Mouse (Mus musculus) cerebellum, adult 18-20 months (tissue): Measurements from ENCODE around the gene Plekha7.

Experiments used
- DNase-seq, 2 experiments: peaks; one replicate each; pipeline ENCODE4 v3.0.0; 2021

Gene Plekha7

DNA sequence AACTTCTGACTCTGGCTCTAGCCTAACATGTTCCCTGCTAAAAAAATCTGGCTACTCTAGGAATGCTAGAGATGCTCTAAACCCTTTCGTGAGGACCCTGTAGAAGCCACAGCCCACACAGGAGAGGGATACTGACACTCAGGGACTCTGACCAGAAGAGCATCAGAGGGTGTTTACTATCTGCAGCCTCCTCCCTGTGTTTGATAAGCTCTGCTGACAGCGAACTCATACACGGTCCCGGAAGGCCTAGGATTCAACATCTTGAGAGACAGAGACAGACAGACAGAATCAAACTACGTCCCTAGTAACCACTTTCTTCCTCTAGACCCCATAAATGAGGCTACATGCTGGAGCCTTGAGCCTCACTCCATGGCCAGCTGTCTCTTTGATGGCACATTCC, 20.2 kb downstream of the Plekha7 start:
- DNase-seq: no peak

DNA sequence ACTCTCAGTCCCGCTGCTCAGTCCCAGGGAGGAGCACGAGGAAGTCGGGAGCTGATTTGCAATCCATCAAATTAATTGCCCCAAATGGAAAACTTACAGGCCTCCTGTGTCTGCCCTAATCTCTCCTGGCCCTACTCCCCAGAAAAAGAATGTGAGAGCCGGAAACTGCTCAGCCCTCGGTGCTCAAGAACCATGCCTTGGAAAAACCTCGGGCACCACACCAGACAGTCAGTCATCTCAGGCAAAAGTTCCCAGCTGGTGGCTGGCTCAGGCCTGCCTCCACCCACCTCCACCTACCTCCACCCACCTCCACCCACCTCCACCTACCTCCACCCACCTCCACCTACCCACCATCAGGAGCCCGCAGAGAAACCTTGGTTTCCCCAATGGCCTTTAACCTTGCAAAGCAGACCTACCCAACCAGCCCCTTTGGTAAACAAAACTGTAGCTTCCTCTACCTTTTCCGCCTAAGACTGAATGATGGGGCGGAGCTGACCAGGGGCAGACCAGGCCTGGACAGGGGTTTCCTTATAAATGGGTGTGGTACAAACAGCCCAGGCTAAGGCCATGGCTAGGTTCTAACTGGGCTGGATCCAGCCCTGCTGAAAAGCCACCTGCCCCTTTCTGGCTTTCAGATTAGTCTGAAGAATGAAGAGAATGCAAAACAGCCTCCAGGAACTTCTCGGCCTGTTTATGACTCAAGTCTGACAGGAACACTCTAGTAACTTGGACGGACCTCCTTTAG, 21.4 kb downstream of the Plekha7 start:
- no peak for DNase-seq

DNA sequence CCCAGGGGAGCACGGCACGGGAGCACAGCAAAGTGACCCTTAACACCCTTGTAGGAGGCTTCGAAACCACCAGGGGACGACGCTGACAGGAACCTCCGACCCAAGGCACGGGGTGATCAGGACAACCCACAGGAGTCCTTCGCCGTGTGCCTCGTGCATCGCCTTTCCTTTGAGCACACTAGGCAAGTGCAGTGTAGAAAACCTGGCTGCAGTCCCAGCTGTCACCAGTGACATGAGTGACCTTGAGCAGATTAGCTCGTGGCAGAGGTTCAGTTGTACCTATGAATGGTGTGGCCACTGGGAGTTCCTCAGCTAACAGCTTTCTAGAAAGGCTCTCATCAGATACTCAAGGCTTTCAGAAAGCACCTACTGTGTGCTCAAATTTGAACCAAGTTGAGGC, 22.0 kb downstream of the Plekha7 start:
- DNase-seq: no peak

DNA sequence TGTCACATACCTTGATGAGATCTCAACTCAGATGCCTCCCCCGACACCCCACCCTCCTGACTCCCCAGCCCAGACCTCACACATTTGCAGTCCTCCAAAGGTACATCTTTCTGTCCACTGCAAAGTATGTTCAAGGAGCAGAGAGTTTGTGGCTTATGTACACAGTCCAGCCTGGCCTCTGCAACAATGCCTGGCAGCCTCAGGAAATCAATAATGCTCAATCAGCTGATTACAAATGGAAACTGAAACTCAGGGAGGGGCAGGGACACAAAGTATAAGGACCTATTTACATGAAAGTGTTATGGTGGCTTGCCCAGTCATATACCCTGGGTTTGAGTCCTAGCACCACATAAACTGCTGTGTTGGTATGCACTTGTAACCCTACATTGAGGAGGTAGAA, 23.0 kb downstream of the Plekha7 start:
- DNase-seq: no peak

DNA sequence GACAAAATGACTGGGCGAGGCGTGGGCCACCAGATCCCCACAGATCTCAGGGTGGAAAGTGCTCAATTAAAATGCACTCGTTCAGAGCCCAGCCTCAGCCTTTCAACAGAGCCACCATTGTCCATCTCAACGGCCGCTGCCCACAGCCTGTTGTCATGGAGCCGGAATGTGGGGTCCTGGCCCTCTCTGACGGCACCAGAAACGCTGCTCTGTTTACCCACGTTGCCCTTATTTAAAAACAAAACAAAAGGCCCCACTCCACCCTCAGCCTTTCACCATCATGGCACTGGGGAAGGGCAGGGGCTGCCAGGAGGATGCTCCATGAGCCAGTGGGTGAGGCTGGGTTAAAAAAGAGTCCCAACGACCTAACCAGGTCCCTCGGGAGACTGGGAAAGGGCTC, 25.4 kb downstream of the Plekha7 start:
- DNase-seq: peak in 1 of 2 experiments; percentile 15

DNA sequence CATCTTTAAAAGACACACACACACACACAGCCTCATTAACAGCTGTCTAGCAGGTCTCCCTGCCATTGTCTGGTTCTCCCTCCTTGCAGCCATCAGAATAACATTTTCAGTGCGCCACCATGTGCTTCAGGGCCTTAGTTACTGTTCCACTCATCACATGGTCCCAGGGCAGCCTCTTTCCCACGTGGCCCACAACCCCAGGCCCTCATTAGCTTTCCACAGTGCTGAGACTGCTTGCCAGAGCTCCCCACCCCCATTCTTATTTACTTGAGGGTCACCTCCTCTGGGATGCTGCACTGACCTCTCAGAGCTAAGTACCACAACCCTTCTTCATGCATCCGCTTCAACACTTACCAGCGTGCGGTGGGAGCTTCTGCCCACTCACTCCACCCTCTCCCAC, 28.1 kb downstream of the Plekha7 start:
- no peak for DNase-seq

DNA sequence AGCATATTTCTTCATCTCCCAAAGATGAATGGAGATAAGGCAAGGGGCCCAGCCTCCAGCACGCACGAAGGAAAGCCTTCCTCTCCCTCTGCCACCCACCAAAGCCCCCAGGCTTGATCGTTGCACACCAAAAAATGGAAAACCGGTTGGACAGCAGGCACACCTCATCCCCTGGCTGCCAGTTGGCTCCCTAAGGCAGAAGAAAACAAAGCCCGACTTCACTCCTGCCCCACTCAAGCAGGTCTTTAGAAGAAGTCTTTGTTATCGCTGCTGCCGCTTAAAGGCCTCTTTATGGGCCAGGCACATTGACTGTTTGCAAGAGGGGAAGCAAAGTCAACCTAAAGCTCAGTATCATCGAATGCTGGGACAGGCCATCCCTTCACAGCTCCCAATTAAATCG, 29.9 kb downstream of the Plekha7 start:
- no peak for DNase-seq

DNA sequence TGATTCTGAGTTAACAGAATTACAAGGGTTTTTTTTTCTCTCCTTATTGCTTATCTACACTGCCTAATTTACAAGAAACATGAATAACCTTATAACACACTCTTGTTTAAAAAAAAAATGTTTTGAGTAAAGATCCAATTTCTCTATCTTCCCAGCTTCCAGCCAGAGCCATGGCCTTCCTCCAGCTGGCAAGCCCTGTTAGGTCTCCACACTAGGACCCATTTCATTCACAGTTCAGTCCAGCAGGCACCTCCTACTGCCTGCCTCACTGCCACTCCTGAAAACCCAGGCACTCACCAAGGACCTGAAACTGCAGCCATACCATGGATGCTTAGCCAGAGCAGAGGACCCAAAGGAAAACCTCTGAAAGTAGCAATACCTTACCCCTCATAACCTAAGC, 31.9 kb downstream of the Plekha7 start:
- peak in 1 of 2 experiments; percentile 10 for DNase-seq

DNA sequence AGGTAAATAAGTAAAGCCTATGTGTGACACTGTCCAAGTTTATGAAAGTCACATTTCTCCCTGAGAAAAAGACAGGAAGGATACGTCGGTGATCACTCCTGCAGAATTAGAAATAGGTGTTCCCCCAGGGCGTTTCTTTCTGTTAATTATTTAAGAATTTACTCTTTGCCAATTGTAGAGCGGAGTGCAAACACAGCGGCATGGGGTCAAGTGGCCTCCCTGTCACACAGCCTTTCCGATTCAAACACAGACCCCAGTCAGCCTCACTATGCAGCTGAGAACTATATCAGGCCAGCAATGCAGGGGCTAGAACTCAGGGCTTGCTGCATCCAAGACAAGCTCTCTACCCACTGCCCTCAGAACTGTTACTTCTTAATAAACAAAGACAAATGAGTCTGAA, 35.1 kb downstream of the Plekha7 start:
- DNase-seq: no peak

DNA sequence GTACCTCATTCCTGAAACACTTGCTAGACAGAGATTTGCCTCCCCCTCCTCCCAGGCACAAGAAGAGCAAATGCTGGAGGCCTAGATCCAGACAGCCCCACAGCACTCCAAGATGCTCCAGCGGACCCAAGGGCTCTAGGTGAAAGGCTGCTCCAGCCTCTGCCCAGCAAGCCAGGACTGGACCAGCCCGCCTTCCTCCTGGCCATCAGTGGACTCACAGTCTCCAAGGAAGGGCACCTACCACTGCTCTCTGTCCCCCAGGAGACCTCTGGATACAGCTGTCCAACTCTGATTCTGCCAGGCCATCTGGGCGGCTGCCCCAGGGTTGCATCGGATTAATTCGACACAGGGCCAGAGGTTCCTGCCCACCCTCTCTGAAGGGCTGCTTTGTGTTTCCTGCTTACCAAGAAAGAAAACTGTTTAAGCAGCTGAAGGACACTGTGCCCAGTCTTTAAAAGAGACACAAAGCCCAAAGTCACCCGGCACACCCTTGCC, 38.6 kb downstream of the Plekha7 start:
- DNase-seq: no peak

DNA sequence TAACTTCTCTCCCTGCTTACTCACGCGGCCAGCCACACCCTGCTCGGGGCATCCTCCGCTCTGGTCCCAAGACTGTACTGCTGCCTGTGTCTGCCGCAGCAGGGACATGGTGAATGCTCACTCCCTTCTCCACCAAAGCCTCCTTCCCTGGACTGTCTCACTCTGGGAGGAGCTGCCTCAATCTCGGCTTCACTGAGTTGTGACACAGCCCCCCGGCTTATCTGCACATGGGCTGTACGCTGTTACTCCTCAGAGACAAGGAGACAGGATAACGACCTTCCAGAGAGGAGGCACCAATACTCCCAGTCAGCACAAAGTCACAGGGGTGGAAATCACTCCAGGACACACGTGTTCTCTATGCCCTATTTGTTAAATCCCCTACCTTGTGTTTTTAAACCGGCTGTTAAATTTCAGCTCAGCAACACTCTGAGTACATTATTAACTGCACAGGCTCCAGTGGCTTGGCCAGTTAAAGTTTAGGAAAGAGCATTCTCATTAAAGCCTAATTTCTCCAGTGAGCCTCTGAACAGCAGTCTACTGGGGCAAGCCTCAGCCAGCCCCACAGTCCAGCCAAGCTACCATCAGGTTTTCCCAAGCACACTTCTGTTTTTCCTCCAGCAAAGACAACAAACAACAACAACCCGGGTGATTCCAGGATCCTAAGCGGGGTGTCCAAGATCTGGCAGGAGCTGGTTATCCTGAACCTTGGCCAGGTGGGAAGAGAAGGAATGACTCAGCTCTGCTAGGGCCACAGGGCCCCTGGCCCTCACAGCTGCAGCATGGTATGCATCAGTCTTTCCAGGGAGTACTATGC, 39.9 kb downstream of the Plekha7 start:
- DNase-seq: no peak

DNA sequence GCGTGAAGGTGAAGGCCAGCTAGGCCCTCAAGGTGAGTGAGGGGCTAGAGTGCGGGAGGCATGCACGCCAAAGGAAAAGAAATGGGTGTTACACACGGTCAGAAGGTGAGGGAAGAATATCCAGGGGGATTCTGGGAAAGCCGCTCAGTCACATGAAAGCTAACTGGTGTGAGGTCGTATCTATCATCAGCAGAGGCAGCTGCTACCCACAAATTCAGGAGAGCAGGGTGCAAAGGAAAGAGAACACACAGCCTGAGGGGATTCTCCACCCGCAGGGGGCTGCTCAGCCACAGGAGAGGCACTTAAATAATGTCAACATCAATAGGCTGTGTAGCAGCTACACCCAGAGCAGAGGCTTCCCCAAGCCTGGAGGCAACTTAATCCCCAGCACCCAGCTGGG, 44.9 kb downstream of the Plekha7 start:
- DNase-seq: no peak

DNA sequence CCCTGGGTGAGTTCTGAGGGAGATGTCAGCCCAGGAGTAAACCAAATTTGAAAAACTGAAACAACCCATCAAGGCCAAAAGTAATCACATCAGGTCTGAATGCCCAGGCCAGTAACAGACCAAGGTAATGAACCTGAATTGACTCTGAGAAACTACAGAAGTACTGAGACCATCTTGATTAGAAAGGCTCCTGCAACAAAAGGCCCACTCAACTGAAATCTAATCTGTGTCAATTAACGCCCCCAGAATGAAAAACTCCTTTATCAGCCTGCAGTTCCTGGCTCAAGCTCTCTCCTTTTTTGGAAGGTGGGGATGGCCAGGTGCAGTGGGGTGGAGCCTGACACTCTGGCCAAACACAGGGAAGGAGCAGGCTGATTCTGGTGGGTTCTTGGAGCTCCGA, 45.7 kb downstream of the Plekha7 start:
- DNase-seq: no peak

DNA sequence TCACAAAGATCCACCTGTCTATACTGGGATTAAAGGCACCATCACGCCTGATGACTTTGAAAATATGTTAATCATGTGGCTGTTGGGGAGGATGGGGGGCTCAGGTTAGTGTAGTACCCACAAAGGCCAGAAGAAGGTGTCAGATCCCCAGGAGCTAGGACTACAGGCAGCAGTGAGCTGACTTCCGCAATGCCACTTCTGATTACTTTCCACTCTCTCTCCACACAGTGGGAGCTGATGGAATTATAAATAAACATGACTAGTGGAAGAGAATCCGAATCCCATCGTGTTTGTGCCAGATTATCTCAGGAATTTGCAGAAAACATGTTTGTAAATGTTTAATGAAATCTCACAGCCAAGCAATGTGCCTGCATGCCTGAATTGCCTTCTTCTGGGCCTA, 46.1 kb downstream of the Plekha7 start:
- DNase-seq: no peak

DNA sequence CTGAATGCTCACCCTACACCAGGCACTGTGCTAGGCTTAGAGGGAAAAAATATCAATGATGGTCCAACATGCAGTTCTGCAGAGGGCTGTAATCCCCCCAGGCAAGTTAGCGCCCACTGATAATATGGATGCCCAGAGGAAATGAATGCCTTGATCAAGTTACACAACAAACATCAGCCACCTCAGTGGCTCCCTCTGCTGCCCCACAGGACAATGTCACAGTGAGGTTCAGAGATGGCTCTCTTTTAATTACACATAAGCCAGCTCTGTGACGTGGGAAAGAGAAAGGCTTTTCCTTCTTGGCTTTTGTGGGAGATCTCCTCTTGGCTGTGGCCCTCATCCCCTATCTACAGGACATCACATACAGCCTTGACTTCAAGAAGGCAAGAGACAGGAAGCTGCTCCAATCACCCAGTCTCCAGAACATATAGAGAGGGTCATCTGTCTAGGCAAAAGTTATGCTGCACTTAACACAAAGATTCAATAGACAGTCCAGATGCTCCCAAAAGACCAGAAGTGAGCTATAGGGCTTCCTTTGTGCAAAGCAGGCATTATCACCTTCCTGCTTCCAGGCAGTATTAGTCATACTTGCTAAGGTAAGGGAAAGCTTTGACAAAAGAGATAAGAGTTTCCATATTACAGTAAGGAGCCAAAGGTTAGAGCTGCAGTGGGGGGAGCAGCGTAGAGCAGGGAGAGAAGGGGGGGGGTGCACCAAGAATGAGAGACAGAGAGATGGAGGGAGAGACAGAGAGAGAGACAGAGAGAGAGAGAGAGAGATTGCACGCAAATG, 47.2 kb downstream of the Plekha7 start:
- DNase-seq: no peak

DNA sequence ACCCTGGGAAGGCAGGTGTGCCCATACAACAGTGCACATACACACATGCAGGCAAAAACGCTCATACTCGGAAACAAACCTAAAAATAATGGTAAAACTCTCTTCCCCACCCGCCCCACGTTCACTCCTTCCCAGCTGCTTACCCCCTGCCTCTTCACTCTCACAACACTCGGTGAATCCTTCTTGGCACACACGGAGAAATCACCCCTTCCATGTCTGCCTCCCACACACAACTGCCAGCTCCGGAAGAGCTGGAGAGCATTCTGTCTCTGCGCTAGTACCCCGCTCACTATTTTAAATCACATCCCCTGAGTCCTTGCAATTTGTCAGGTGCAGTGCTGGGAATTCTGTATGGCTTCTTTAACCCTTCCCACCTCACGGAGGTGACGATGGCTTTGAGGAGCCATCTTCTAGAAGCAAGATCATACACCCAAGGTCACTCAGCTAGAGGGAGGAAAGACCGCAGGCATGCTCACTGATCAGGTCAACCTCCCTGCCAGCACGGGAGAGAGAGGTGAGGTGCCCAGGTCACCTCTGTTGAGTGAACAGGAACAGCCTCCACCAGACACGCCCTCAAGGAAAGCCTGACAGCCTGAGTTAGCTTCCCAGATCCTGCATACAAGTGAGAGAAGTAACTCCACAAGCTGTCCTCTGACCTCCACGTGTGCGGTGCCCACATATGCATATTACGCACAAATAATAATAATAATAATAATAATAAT, 49.6 kb downstream of the Plekha7 start:
- no peak for DNase-seq

DNA sequence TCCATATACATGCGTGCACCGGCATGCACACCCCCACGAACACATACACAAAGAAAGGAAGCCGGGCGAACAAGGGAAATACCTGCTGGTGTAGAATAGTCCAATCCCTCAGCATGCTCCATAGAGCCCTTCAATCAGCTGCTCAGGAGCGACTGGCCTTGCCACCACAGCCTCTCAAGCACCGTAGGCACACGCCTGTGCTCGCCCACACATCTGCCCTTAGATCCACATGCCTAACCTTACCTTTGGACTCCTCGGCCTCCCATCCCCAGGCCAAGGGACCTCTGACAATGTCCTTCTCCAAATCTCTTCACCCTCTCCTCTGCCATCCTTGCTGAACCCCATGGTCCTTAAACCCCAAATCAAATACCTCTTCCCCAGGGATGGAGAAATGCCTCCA, 50.2 kb downstream of the Plekha7 start:
- no peak for DNase-seq

DNA sequence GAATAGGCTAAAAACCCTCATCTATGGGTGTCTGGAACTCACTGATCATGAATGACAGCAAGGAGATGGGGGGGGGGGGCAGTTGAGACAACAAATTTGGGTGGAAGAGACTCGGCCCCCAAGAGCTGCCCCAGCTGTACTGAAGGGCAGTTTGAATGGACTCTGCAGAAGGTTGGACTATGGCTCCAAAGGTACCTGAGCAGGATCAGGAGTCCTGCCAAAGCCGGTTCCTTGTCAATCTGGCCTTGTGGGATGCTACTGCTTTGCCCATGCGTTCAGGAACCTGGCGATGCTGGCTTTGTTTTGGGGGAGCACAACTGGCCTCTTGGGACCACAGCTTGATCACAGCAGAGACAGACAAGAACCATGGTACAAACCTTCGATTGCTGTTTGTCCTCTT, 52.5 kb downstream of the Plekha7 start:
- no peak for DNase-seq

DNA sequence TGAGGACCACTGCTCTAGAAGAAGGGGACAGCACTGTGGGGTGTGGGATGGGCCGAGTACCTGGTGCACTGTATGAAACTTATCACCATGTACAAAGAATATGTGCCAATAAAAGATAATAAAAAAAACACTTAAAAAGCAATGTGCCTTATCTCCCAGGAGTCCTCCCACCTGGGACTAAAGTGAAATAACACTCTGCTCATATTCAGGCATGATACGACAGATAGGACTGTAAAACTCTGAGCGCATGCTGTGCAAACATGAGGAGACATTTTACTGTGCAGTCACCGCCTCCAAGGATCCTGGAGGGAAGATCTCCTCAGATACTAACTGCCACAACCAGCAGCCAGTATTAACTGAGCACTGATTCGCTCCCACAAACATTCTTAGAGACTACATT, 53.5 kb downstream of the Plekha7 start:
- DNase-seq: no peak

DNA sequence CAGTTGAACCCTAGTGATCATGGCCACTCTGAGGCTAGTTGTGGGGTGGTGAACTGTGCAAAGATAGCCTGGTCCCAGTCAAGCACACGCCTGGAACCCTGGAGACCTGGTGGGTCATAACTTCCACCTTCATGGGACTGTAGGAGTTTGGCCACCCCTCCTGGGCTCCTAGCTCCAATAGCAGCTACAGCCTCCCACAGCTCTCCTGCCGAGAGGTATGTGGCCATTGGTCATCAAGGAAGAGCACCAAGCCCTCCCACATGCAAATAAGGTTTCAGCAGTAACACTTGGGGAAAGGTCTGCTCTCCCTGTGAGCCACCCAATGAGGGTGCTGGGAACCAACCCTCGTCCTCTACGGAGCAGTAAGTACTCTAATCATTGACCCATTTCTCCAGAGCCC, 55.7 kb downstream of the Plekha7 start:
- no peak for DNase-seq

DNA sequence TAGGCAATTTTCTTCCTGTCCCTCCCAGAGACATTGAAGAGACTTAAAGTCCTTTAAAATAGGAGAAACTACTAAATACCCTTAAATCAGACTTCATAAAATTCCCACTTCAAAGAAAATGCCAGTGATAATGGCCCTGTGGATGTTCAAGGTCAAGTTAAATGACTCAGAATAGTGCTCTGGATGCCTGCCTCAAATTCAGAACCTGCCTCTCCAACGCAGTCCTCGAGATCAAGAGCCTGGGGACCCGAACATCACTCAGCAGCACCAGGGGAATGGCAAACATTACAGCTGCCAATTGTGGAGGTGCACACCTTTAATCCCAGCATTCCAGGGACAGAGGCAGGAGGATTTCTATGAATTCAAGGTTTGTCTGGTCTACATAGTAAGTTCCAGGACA, 56.7 kb downstream of the Plekha7 start:
- DNase-seq: no peak

DNA sequence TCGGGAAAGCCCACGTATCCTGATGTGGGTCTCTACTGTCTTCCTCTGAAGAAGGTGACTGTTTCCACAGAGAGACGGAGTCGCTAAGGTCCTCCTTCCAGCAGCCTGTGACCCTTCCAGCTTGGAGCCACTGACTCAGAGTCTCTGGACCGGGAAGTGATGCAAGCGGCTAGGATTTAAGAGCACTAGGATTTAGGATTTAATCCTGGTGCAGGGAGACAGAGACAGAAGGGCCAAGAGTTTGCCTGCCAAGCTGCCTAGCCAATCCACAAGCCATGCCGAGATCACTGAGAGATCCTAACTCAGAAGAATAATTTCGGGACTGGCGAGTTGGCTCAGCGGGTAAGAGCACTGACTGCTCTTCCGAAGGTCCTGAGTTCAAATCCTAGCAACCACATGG, 59.6 kb downstream of the Plekha7 start:
- no peak for DNase-seq

DNA sequence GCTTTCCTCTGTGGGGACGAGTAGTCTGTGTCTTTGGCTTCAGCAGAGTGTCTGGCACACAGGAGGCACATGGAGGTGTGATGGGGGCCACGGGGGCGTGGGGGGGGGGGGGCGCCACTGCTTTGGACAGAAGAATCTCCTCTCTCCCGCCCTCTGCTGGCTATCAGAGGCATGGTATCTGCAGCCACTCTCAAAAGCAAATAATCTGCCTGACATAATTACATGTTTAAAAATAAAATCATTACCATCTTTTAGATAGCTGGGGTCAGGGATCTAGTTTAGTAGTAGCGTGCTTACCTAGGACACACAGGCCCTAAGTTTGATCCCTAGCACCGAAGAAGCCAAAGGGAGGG, 60.8 kb downstream of the Plekha7 start:
- peak; percentile 46 to 51 for DNase-seq
